8 mouse cellular contexts compared by ENCODE assay signal in the genomic region with DNA sequence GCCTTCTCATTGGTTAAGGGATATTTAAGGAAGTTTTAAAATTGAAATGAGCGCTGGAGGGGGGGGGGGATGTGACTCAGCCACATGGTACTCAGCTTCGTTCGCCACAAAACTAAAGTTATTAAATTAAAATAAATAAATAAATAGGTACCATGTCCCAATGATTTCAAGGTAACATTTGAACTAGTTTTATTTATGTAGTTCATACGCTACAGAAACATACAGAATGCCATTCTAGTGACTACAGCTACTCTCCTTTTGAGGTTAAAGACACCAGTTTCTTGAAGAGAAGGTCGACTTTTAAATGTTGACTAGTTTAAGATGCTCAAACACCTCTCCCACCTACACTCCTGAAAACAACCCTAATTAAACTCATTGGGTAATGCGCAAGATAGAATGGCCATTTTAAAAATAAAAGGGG. TPM values are rescaled to one million over a fixed set of nuclear protein-coding genes. Genes with fewer than 3 reads are reported as not detected.
DNase-seq lines count a peak whose midpoint lies in the region; ATAC-seq and TF ChIP-seq lines count a peak whose summit lies in the region.

No protein-coding gene starts in this region.

- 19% methylated on average over 6 of the region's 6 CpGs for WGBS in lung, adult 2 months
- 25% methylated on average over 6 of the region's 6 CpGs for WGBS in embryonic facial prominence, embryonic 15.5 days
- WGBS in intestine, postnatal 0 days, result 22% methylated on average over 6 of the region's 6 CpGs
- 26% methylated on average over 6 of the region's 6 CpGs for WGBS in neural tube, embryonic 13.5 days

- H3K36me3 ChIP-seq in embryonic facial prominence, embryonic 15.5 days, result no peaks in the 10 kb centered on the region
- H3K36me3 ChIP-seq in intestine, postnatal 0 days (ENCODE audit: control insufficient read depth, insufficient read depth), result no peaks in the 10 kb centered on the region
- H3K36me3 ChIP-seq in neural tube, embryonic 13.5 days, result no peaks in the 10 kb centered on the region

- H3K27ac ChIP-seq in embryonic facial prominence, embryonic 15.5 days (replicated peaks), result peak overlapping the region; percentile 85; the same call in 1 of the 2 replicates
- H3K27ac ChIP-seq in intestine, postnatal 0 days (ENCODE audit: low read depth, low read length), result no peak overlapping the region
- no peak overlapping the region for H3K27ac ChIP-seq in neural tube, embryonic 13.5 days (replicated peaks)

- peak overlapping the region; percentile 61 for H3K4me2 ChIP-seq in embryonic facial prominence, embryonic 15.5 days (replicated peaks)
- H3K4me2 ChIP-seq in intestine, postnatal 0 days (replicated peaks; ENCODE audit: low read depth), result peak overlapping the region; percentile 76
- peak overlapping the region; percentile 57 for H3K4me2 ChIP-seq in neural tube, embryonic 13.5 days

- no peak for ATAC-seq in embryonic facial prominence, embryonic 15.5 days (ENCODE audit: insufficient number of reproducible peaks, low FRiP score, low TSS enrichment, low read depth)
- ATAC-seq in intestine, postnatal 0 days, result no peak
- no peak for ATAC-seq in neural tube, embryonic 13.5 days (ENCODE audit: low read depth)

- peak overlapping the region; percentile 44 for H3K4me3 ChIP-seq in lung, adult 2 months (replicated peaks; ENCODE audit: extremely low read depth, low read depth, low read length)
- H3K4me3 ChIP-seq in embryonic facial prominence, embryonic 15.5 days (replicated peaks), result peak overlapping the region; percentile 40; the same call in 1 of the 2 replicates
- peak overlapping the region; percentile 51 for H3K4me3 ChIP-seq in intestine, postnatal 0 days (ENCODE audit: low read depth, low read length)
- no peak overlapping the region for H3K4me3 ChIP-seq in neural tube, embryonic 13.5 days

- H3K9ac ChIP-seq in embryonic facial prominence, embryonic 15.5 days, result no peak overlapping the region
- H3K9ac ChIP-seq in intestine, postnatal 0 days (ENCODE audit: low read depth, low read length), result no peak overlapping the region
- H3K9ac ChIP-seq in neural tube, embryonic 13.5 days, result no peak overlapping the region

- no peak for TF ChIP-seq CTCF in lung, adult 2 months (IDR thresholded peaks at IDR 0.05; ENCODE audit: insufficient read depth, low read length)
- no peak for TF ChIP-seq CTCF in intestine, postnatal 0 days (IDR thresholded peaks at IDR 0.05; ENCODE audit: low read depth)

- H3K9me3 ChIP-seq in embryonic facial prominence, embryonic 15.5 days (replicated peaks), result no peaks in the 10 kb centered on the region
- no peaks in the 10 kb centered on the region for H3K9me3 ChIP-seq in intestine, postnatal 0 days (ENCODE audit: control insufficient read depth)
- no peaks in the 10 kb centered on the region for H3K9me3 ChIP-seq in neural tube, embryonic 13.5 days

- no peaks in the 10 kb centered on the region for H3K27me3 ChIP-seq in embryonic facial prominence, embryonic 15.5 days
- H3K27me3 ChIP-seq in intestine, postnatal 0 days (replicated peaks; ENCODE audit: control insufficient read depth, insufficient read depth, low read length), result no peaks in the 10 kb centered on the region
- H3K27me3 ChIP-seq in neural tube, embryonic 13.5 days, result peaks cover 8% of the 10 kb centered on the region

- TF ChIP-seq POLR2A in lung, adult 2 months (IDR thresholded peaks at IDR 0.05; ENCODE audit: borderline replicate concordance, extremely low read depth, low read depth, low read length), result no peak

- no peak for DNase-seq in lung, adult 2 months
- DNase-seq in lung, postnatal 25 days (ENCODE audit: low spot score), result no peak
- no peak for DNase-seq in layer of hippocampus, adult 8-10 months (ENCODE audit: low spot score in 2 of 2)
- DNase-seq in layer of hippocampus, postnatal 14 days (ENCODE audit: low spot score in 2 of 2), result no peak
- no peak for DNase-seq in kidney, adult 18-20 months

- H3K4me1 ChIP-seq in lung, adult 2 months (ENCODE audit: control insufficient read depth, insufficient read depth, low read length), result peaks cover 10% of the 10 kb centered on the region
- H3K4me1 ChIP-seq in embryonic facial prominence, embryonic 15.5 days, result peaks cover 35% of the 10 kb centered on the region
- H3K4me1 ChIP-seq in intestine, postnatal 0 days (replicated peaks; ENCODE audit: control insufficient read depth, insufficient read depth, low read length), result no peaks in the 10 kb centered on the region
- peaks cover 32% of the 10 kb centered on the region for H3K4me1 ChIP-seq in neural tube, embryonic 13.5 days (replicated peaks)

RNA-seq across cellular contexts. Expression of a gene that starts 6.4 kb away (rescaled TPM):
- 13.7 and 19.8 TPM in 2 replicates for polyA plus RNA-seq in lung, adult 2 months (2012; rRNA removed)
- 3.9 and 4.1 TPM in 2 replicates for polyA plus RNA-seq in embryonic facial prominence, embryonic 15.5 days (2015; fragmentation: Nextera tagmentation; extraction: Ambion mirVana)
- 2.2 TPM in 2 replicates for polyA plus RNA-seq in intestine, postnatal 0 days (2015; fragmentation: Nextera tagmentation; extraction: Ambion mirVana)
- polyA plus RNA-seq in neural tube, embryonic 13.5 days (2015; fragmentation: Nextera tagmentation; extraction: Ambion mirVana), result 1.3 and 2.0 TPM in 2 replicates
- 1 to 10 TPM; 3.2 to 5.3 (median 4.5) TPM for total RNA-seq in layer of hippocampus, adult 8-10 months (2022)
- 1 to 10 TPM; 3.0 to 3.1 TPM for total RNA-seq in layer of hippocampus, postnatal 14 days (2021)
